Mouse (Mus musculus) cerebellum, adult 2 months (tissue): ENCODE data around the gene Dot1l. TPM values are rescaled to one million over a fixed set of nuclear protein-coding genes. Genes with fewer than 3 reads are reported as not detected.
A peak's percentile ranks its signal among the peaks of the same experiment; 100 is the strongest.
"Not testable (repeated sequence)": the region's sequence is repeated elsewhere in the genome, so short reads cannot be mapped to it uniquely, and the experiment has no call there.

Source experiments
- DNase-seq, 2 experiments: peaks; one replicate each; pipeline ENCODE4 v3.0.0; 2021
- H3K27ac ChIP-seq: fragments of 200-500 bp; 2 replicates; pipeline ENCODE4 v1.5.1; 2012; ENCODE audit warnings: low read length, control low read depth, inconsistent platforms; ENCODE audit not compliant: insufficient read depth
- H3K27me3 ChIP-seq: fragments of 200-500 bp; 2 replicates; pipeline ENCODE4 v1.6.1; 2012; ENCODE audit warnings: inconsistent platforms, mild to moderate bottlenecking, low read length, moderate library complexity; ENCODE audit not compliant: control insufficient read depth, insufficient read depth
- H3K4me1 ChIP-seq: fragments of 200-500 bp; 2 replicates; pipeline ENCODE4 v1.6.1; 2011; ENCODE audit warnings: low read length; ENCODE audit not compliant: control insufficient read depth, insufficient read depth
- H3K4me3 ChIP-seq: fragments of 200-500 bp; replicated peaks from 2 replicates; pipeline ENCODE3; 2011; ENCODE audit warnings: mild to moderate bottlenecking, low read depth, low read length, control low read depth; ENCODE audit not compliant: insufficient read depth
- CTCF ChIP-seq: fragments of 200-500 bp; IDR thresholded peaks from 2 replicates; pipeline ENCODE4 v1.5.1; 2011; ENCODE audit warnings: low read depth, mild to moderate bottlenecking, control low read depth, low read length, moderate library complexity, borderline replicate concordance; ENCODE audit not compliant: insufficient read depth
- POLR2A ChIP-seq: fragments of 200-500 bp; IDR thresholded peaks from 2 replicates; pipeline ENCODE4 v1.6.1; 2011; ENCODE audit warnings: low read length, control low read depth, borderline replicate concordance; ENCODE audit not compliant: insufficient read depth
- WGBS: fragments of 180-500 bp; shearing (Covaris S2); methylation state at CpG from one replicate; pipeline ENCODE4 v1.1.7; 2018; 5-methylcytosine and 5-hydroxymethylcytosine counted together
- polyA plus RNA-seq: library from polyadenylated mRNA; depleted of rRNA; stranded (reverse); fragments of >200 nt; gene quantifications from 2 replicates; pipeline ENCODE4 v1.2.3, GENCODE M21; 2012

Gene Dot1l
- polyA plus RNA-seq, 1 experiment, result 101 TPM

DNA sequence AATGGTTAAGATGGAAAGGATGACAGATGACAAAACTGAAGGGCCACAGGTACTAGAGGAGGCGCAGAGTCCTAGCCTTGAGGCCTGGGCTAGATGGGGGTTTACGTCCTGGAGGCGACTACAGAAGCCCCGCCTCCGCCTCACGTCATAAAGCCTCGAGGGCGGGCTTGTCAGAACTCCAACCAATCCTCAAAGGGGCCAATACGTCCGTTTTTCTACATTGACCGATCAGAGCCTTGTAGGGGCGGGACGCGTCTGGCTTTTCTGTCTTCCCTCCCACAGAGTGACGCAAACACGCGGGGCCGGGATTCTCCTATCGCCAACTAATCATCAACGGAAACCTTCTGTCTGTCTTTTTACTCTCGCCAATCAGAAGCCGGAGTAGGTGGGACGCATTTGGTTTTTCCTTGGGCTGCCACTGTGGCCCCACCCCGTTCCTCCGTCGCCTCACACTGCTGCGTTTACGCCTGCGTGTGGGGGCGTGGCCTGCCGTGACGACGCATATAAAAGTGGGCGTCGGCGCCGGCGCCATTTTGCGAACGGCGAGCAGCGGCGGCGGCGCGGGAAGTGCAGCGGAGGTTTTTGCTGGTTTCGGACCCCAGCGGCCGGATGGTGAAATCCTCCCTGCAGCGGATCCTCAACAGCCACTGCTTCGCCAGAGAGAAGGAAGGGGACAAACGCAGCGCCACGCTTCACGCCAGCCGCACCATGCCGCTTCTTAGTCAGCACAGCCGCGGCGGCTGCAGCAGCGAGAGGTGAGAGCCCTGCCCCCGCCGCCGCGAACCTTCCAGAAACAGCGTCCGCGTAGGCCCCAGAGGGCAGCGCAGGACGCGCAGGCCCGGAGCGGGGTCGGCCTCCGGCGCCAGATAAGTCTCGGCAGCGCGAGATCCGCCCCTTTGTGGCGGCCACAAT is 71.4 kb downstream of the Dot1l start, which contains the start of gene Oaz1:
Oaz1 (plus strand) TSS at position 506 of the 912 bp plus-strand sequence.
- Histone ChIP-seq H3K27me3 (no peaks in the 10 kb centered on the region), H3K4me3 (peak within 1 kb of the TSS; percentile 95), H3K4me1 (peaks cover 17% of the 10 kb centered on the region), H3K27ac (peak within 1 kb of the TSS; percentile 96)
- under 1% methylated on average over 82 of the region's 82 CpGs for WGBS
- no peak for TF ChIP-seq CTCF
- TF ChIP-seq POLR2A, result peak; percentile 90
- peak; percentile 99 to 100 for DNase-seq

GRCm38 (mm10) chr10:80827063-80827869 is 72.3 kb downstream of the Dot1l start:
- TF ChIP-seq POLR2A (no peak), CTCF (no peak)
- DNase-seq, result no peak
- no peaks in the 10 kb centered on the region for H3K27me3 ChIP-seq
- peak overlapping the region; percentile 65 for H3K4me3 ChIP-seq
- peak overlapping the region; percentile 15; the same call in 1 of the 2 replicates for H3K27ac ChIP-seq
- peaks cover 21% of the 10 kb centered on the region for H3K4me1 ChIP-seq
- WGBS, result 2% methylated on average over 29 of the region's 29 CpGs

DNA sequence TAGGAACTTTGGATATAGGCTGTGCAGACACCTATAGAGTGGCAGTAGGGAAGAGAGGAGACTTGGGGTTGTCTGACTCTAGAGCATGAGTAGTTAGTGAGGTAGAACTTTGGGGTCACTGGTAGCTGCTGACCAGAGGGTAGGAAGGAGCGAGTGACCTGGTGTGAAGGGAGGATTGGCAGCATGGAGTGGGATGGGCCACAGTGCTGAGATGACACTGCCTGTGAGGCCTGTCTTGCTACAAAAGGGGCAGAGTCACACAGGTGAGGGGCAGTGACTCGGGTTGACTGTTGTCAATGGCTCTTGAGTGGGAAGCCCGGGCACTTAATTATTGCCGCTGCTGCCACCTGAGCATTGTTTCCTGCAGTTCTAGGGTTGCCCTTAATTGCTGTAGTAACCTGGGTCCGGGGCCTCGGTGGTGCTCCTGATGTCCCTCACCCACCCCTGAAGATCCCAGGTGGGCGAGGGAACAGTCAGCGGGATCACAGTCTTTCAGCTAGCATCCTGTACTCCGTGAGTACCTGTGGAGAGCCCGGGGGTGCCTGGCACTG is 72.9 kb downstream of the Dot1l start:
- Histone ChIP-seq H3K27me3 (no peaks in the 10 kb centered on the region), H3K4me1 (peaks cover 21% of the 10 kb centered on the region), H3K4me3 (peak overlapping the region; percentile 65), H3K27ac (peak overlapping the region; percentile 15; the same call in 1 of the 2 replicates)
- DNase-seq, result no peak
- 8% methylated on average over 10 of the region's 10 CpGs for WGBS
- TF ChIP-seq CTCF (no peak), POLR2A (no peak)

- DNase-seq, H3K27ac ChIP-seq, H3K27me3 ChIP-seq: not testable (repeated sequence)
- Histone ChIP-seq H3K4me3 (peak overlapping the region; percentile 65), H3K4me1 (peaks cover 27% of the 10 kb centered on the region)
- 33% methylated on average over 9 of the region's 9 CpGs for WGBS
Measured at GRCm38 (mm10) chr10:80828587-80828986, 73.6 kb downstream of the Dot1l start.

- Histone ChIP-seq H3K4me1 (peaks cover 27% of the 10 kb centered on the region), H3K27me3 (no peaks in the 10 kb centered on the region), H3K27ac (no peak overlapping the region), H3K4me3 (no peak overlapping the region)
- no peak for TF ChIP-seq CTCF
- TF ChIP-seq POLR2A, result no peak
- WGBS, result 7% methylated on average over 1 of the region's 1 CpGs
- no peak for DNase-seq
Measured at GRCm38 (mm10) chr10:80829359-80830278, 74.6 kb downstream of the Dot1l start.

GRCm38 (mm10) chr10:80831136-80831535 is 76.1 kb downstream of the Dot1l start:
- H3K27me3 ChIP-seq, result no peaks in the 10 kb centered on the region
- no peak for DNase-seq
- H3K4me3 ChIP-seq, result no peak overlapping the region
- TF ChIP-seq CTCF (no peak), POLR2A (no peak)
- no peak overlapping the region for H3K27ac ChIP-seq
- 16% methylated on average over 9 of the region's 9 CpGs for WGBS
- peaks cover 40% of the 10 kb centered on the region for H3K4me1 ChIP-seq

GRCm38 (mm10) chr10:80832818-80833217 is 77.8 kb downstream of the Dot1l start:
- WGBS, result 36% methylated on average over 7 of the region's 7 CpGs
- no peak overlapping the region for H3K4me3 ChIP-seq
- H3K4me1 ChIP-seq, result peaks cover 54% of the 10 kb centered on the region
- TF ChIP-seq CTCF (no peak), POLR2A (no peak)
- no peak for DNase-seq
- no peak overlapping the region for H3K27ac ChIP-seq
- no peaks in the 10 kb centered on the region for H3K27me3 ChIP-seq
